Mouse (Mus musculus) bone marrow, adult 2 months (tissue): ENCODE measurements around the gene Diaph3.
"Not testable (repeated sequence)": the region's sequence is repeated elsewhere in the genome, so short reads cannot be mapped to it uniquely, and the experiment has no call there.

Experiments
- CTCF ChIP-seq: fragments of 200-500 bp; IDR thresholded peaks from 2 replicates; pipeline ENCODE4 v1.5.1; 2011; ENCODE audit warnings: low read length, control low read depth; ENCODE audit not compliant: control insufficient read depth, insufficient read depth
- POLR2A ChIP-seq: fragments of 200-500 bp; IDR thresholded peaks from 2 replicates; pipeline ENCODE4 v1.6.1; 2011; ENCODE audit warnings: low read depth, mild to moderate bottlenecking, control low read depth, low read length, borderline replicate concordance; ENCODE audit not compliant: control insufficient read depth

- TF ChIP-seq CTCF, POLR2A: not testable (repeated sequence)
These were observed 56.1 kb downstream of the Diaph3 start for GRCm38 (mm10) chr14:87084906-87085305.
